ENCODE assay signal across 15 mouse cellular contexts in the genomic region with DNA sequence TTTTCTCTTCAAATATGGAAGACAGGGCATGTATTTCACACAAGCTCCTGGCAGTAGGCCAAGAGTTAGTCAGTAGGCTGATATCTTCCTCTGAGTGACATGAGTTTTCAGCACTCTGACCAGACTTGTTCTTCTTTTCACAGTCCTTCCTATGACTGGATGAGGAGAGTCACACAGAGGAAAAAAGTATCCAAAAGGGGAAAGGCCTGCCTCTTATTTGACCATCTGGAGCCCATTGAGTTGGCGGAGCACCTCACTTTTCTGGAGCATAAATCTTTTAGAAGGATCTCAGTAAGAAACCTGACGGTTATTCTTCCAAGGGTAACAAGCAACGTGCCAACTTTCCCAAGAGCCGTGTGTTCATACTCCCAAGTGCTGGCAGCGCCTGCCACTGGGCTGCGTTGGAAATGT. TPM values are rescaled to one million over a fixed set of nuclear protein-coding genes. Genes with fewer than 3 reads are reported as not detected.
A peak's percentile ranks its signal among the peaks of the same experiment; 100 is the strongest.
DNase-seq lines count a peak whose midpoint lies in the region; ATAC-seq and TF ChIP-seq lines count a peak whose summit lies in the region.
"Had no signal": no experiment of that assay in that cellular context is flagged by ENCODE, and none has a peak within 500 bp of the region (broad histone marks: within the 10 kb centered on the region; RNA-seq: fewer than 3 reads in every experiment).

No protein-coding gene starts in this region.

- H3K9me3 ChIP-seq in heart, embryonic 13.5 days, result no peaks in the 10 kb centered on the region
- H3K9me3 ChIP-seq in heart, embryonic 12.5 days (replicated peaks), result no peaks in the 10 kb centered on the region
- H3K9me3 ChIP-seq in MEL (replicated peaks; ENCODE audit: insufficient read depth, low read length), result no peaks in the 10 kb centered on the region
- H3K9me3 ChIP-seq in heart, embryonic 15.5 days (replicated peaks), result no peaks in the 10 kb centered on the region
- H3K9me3 ChIP-seq: G1E; kidney, embryonic 15.5 days; limb, embryonic 13.5 days; lung, embryonic 15.5 days had no signal

- no peak for TF ChIP-seq CTCF in MEL (IDR thresholded peaks at IDR 0.05 in 2 of 3, conservative IDR thresholded peaks at IDR 0.05 in 1 of 3; ENCODE audit: control insufficient read depth in 1 of 3, insufficient read depth in 1 of 3, low read depth in 2 of 3, low read length in 3 of 3, poor library complexity in 1 of 3, severe bottlenecking in 1 of 3)

- ATAC-seq in heart, embryonic 13.5 days (ENCODE audit: extremely low read depth, insufficient number of reproducible peaks, low FRiP score, low TSS enrichment), result no peak; the same call in 1 of the 2 replicates
- ATAC-seq in heart, embryonic 12.5 days (ENCODE audit: insufficient number of reproducible peaks, low FRiP score), result no peak
- ATAC-seq in heart, embryonic 15.5 days (replicated peaks; ENCODE audit: insufficient number of reproducible peaks, insufficient read depth, low FRiP score, low read depth), result peak; percentile 60; the same call in 1 of the 2 replicates

- no peak for TF ChIP-seq EP300 in MEL (IDR thresholded peaks at IDR 0.05; ENCODE audit: low read depth in 1 of 2, low read length in 2 of 2)

- no peak for TF ChIP-seq POLR2A in MEL (IDR thresholded peaks at IDR 0.05; ENCODE audit: control insufficient read depth in 1 of 2, insufficient read depth in 1 of 2, low read depth in 1 of 2, low read length in 2 of 2, poor library complexity in 1 of 2)

- no peak overlapping the region for H3K4me3 ChIP-seq in heart, embryonic 13.5 days
- H3K4me3 ChIP-seq in heart, embryonic 12.5 days, result no peak overlapping the region
- no peak overlapping the region for H3K4me3 ChIP-seq in MEL (ENCODE audit: control insufficient read depth in 1 of 2, insufficient read depth in 1 of 2, low read depth in 2 of 2, low read length in 2 of 2)
- no peak overlapping the region for H3K4me3 ChIP-seq in heart, embryonic 15.5 days
- H3K4me3 ChIP-seq: kidney, embryonic 15.5 days; limb, embryonic 13.5 days; lung, embryonic 15.5 days; myocyte had no signal

- H3K36me3 ChIP-seq in heart, embryonic 13.5 days, result 0 out of 2 replicates have a peak, but pooled peaks cover 3% of the 10 kb centered on the region
- H3K36me3 ChIP-seq in heart, embryonic 12.5 days, result no peaks in the 10 kb centered on the region
- H3K36me3 ChIP-seq in MEL (ENCODE audit: control insufficient read depth in 1 of 2, insufficient read depth in 2 of 2, low read length in 2 of 2), result no peaks in the 10 kb centered on the region
- H3K36me3 ChIP-seq in heart, embryonic 15.5 days, result no peaks in the 10 kb centered on the region
- H3K36me3 ChIP-seq: G1E; kidney, embryonic 15.5 days; limb, embryonic 13.5 days; lung, embryonic 15.5 days had no signal

- peak overlapping the region; percentile 57 for H3K27ac ChIP-seq in heart, embryonic 13.5 days (replicated peaks)
- H3K27ac ChIP-seq in heart, embryonic 12.5 days (ENCODE audit: poor library complexity, severe bottlenecking), result no peak overlapping the region
- H3K27ac ChIP-seq in MEL (ENCODE audit: control insufficient read depth, low read depth, low read length), result no peak overlapping the region
- peak overlapping the region; percentile 60 for H3K27ac ChIP-seq in heart, embryonic 15.5 days
- H3K27ac ChIP-seq: hindbrain, embryonic 14.5 days; kidney, embryonic 15.5 days; limb, embryonic 13.5 days; lung, embryonic 15.5 days had no signal

- peaks cover 11% of the 10 kb centered on the region for H3K4me1 ChIP-seq in heart, embryonic 13.5 days
- H3K4me1 ChIP-seq in heart, embryonic 12.5 days (replicated peaks), result peaks cover 15% of the 10 kb centered on the region; the same call in 1 of the 2 replicates
- no peaks in the 10 kb centered on the region for H3K4me1 ChIP-seq in MEL (ENCODE audit: control insufficient read depth in 1 of 2, insufficient read depth in 2 of 2, low read length in 2 of 2)
- H3K4me1 ChIP-seq in heart, embryonic 15.5 days (replicated peaks), result peaks cover 11% of the 10 kb centered on the region
- H3K4me1 ChIP-seq: kidney, embryonic 15.5 days; limb, embryonic 13.5 days; lung, embryonic 15.5 days had no signal

- no peaks in the 10 kb centered on the region; the same call in 1 of the 2 replicates for H3K79me2 ChIP-seq in MEL (ENCODE audit: control insufficient read depth, insufficient read depth, low read length, poor library complexity)

- DNase-seq in cerebellum, postnatal 14 days, result peak; percentile 33 to 40
- no peak for DNase-seq in cerebellum, adult 18-20 months
- DNase-seq in MEL (ENCODE audit: low read depth, low spot score) (peak; percentile 54), liver (no peak)
- DNase-seq in spleen, postnatal 36 days (ENCODE audit: low spot score in 2 of 2), result no peak
- DNase-seq: thymus, postnatal 4 days had no signal

- WGBS in heart, embryonic 13.5 days, result 61% methylated on average over 6 of the region's 6 CpGs
- WGBS in heart, embryonic 12.5 days, result 73% methylated on average over 6 of the region's 6 CpGs
- WGBS in heart, embryonic 15.5 days, result 45% methylated on average over 6 of the region's 6 CpGs

- no peaks in the 10 kb centered on the region for H3K27me3 ChIP-seq in heart, embryonic 13.5 days (replicated peaks)
- no peaks in the 10 kb centered on the region for H3K27me3 ChIP-seq in heart, embryonic 12.5 days (replicated peaks)
- peaks cover 0 to 1% of the 10 kb centered on the region in 2 experiments; a peak in 1 of 4 replicates for H3K27me3 ChIP-seq in MEL (ENCODE audit: control insufficient read depth in 1 of 2, insufficient read depth in 2 of 2, low read length in 2 of 2)
- no peaks in the 10 kb centered on the region for H3K27me3 ChIP-seq in heart, embryonic 15.5 days
- H3K27me3 ChIP-seq: kidney, embryonic 15.5 days; limb, embryonic 13.5 days; lung, embryonic 15.5 days had no signal

- H3K9ac ChIP-seq in heart, embryonic 13.5 days, result no peak overlapping the region
- no peak overlapping the region for H3K9ac ChIP-seq in heart, embryonic 12.5 days
- no peak overlapping the region for H3K9ac ChIP-seq in MEL (ENCODE audit: control insufficient read depth, low read depth, low read length, poor library complexity, severe bottlenecking)
- H3K9ac ChIP-seq in heart, embryonic 15.5 days, result no peak overlapping the region
- H3K9ac ChIP-seq: hindbrain, embryonic 14.5 days; kidney, embryonic 15.5 days; limb, embryonic 13.5 days; lung, embryonic 15.5 days had no signal

- no peak for TF ChIP-seq RAD21 in MEL (IDR thresholded peaks at IDR 0.05; ENCODE audit: low read depth, low read length)

- no peak overlapping the region for H3K4me2 ChIP-seq in heart, embryonic 13.5 days
- H3K4me2 ChIP-seq in heart, embryonic 12.5 days, result no peak overlapping the region
- H3K4me2 ChIP-seq in heart, embryonic 15.5 days, result no peak overlapping the region
- H3K4me2 ChIP-seq: hindbrain, embryonic 14.5 days; kidney, embryonic 15.5 days; limb, embryonic 13.5 days; lung, embryonic 15.5 days had no signal

TF ChIP-seq in MEL, 35 proteins besides CTCF, POLR2A, EP300 and RAD21:
- TF ChIP-seq ZNF384 (IDR thresholded peaks at IDR 0.05; ENCODE audit: low read depth, low read length) (no peak), TAL1 (IDR thresholded peaks at IDR 0.05; ENCODE audit: low read length) (no peak), MAFK (IDR thresholded peaks at IDR 0.05; ENCODE audit: borderline replicate concordance, low read depth, low read length) (no peak), ZKSCAN1 (IDR thresholded peaks at IDR 0.05; ENCODE audit: low read depth, low read length) (no peak), MAZ (IDR thresholded peaks at IDR 0.05; ENCODE audit: low read depth, low read length) (no peak), GABPA (IDR thresholded peaks at IDR 0.05; ENCODE audit: low read depth, low read length) (no peak), ZC3H11A (IDR thresholded peaks at IDR 0.05; ENCODE audit: low read depth, low read length) (no peak), JUND (IDR thresholded peaks at IDR 0.05; ENCODE audit: low read depth, low read length) (no peak), KAT2A (conservative IDR thresholded peaks at IDR 0.05; ENCODE audit: low read depth, low read length) (no peak), MYB (IDR thresholded peaks at IDR 0.05; ENCODE audit: low read depth, low read length) (no peak), MYC (IDR thresholded peaks at IDR 0.05; ENCODE audit: low read depth, low read length) (no peak)
TF ChIP-seq in MEL: peak in this region for 0.

RNA-seq across cellular contexts. Expression of a gene that starts 53.5 kb away (rescaled TPM):
- 23.6 and 26.8 TPM in 2 replicates for polyA plus RNA-seq in heart, embryonic 13.5 days (2015; fragmentation: Nextera tagmentation; extraction: Ambion mirVana)
- 29.1 and 32.2 TPM in 2 replicates for polyA plus RNA-seq in heart, embryonic 12.5 days (2016; fragmentation: Nextera tagmentation; extraction: Ambion mirVana)
- total RNA-seq in MEL (2012; rRNA removed), result 37.7 and 39.4 TPM in 2 replicates
- 10 to 100 TPM in 1 of 2 experiments, not detected in 1; 64.9 TPM for polyA plus RNA-seq in MEL (2012; ENCODE audit: insufficient read depth in 1 of 2, insufficient read length in 2 of 2, low read depth in 1 of 2, low replicate concordance in 2 of 2, missing spikeins in 1 of 2)
- 21.5 and 23.5 TPM in 2 replicates for polyA plus RNA-seq in heart, embryonic 15.5 days (2015; fragmentation: Nextera tagmentation; extraction: Ambion mirVana)

Comparison
In these comparisons a context has a peak if more than half of its experiments do, and no peak if none do; other contexts are left out.
1. DNase-seq: peak in cerebellum, postnatal 14 days (2 of 2) and MEL (single experiment); none in cerebellum, adult 18-20 months (0 of 2), liver (single experiment) and spleen, postnatal 36 days (0 of 2).
2. H3K27ac ChIP-seq: peak in heart, embryonic 13.5 days (single experiment) and heart, embryonic 15.5 days (single experiment); none in heart, embryonic 12.5 days (single experiment) and MEL (single experiment).